Mouse (Mus musculus) CH12.LX (cell line): ENCODE data around the gene Ppp1r7.

Source experiments
- BHLHE40 ChIP-seq: IDR thresholded peaks from 2 replicates; pipeline ENCODE4 v1.6.1; 2011; ENCODE audit warnings: mild to moderate bottlenecking, low read depth, low read length, improper control_type of control experiment
- CTCF ChIP-seq, 2 experiments: IDR thresholded peaks in 1 of 2; conservative IDR thresholded peaks in 1 of 2; 2 replicates each; pipeline ENCODE4 v1.5.1; 2011 to 2012; ENCODE audit warnings: low read depth in 2 of 2, low read length in 2 of 2, improper control_type of control experiment in 1 of 2, inconsistent platforms in 1 of 2, mild to moderate bottlenecking in 1 of 2, moderate library complexity in 1 of 2
- E2F4 ChIP-seq: IDR thresholded peaks from 2 replicates; pipeline ENCODE4 v1.6.1; 2011; ENCODE audit warnings: low read depth, low read length, improper control_type of control experiment; ENCODE audit not compliant: insufficient replicate concordance
- EP300 ChIP-seq: IDR thresholded peaks from 2 replicates; pipeline ENCODE4 v1.6.1; 2011; ENCODE audit warnings: low read length, improper control_type of control experiment
- POLR2A ChIP-seq: IDR thresholded peaks from 2 replicates; pipeline ENCODE4 v1.6.1; 2011; ENCODE audit warnings: low read depth, mild to moderate bottlenecking, improper control_type of control experiment, low read length
- ZC3H11A ChIP-seq: IDR thresholded peaks from 2 replicates; pipeline ENCODE4 v1.6.1; 2012; ENCODE audit warnings: low read depth, mild to moderate bottlenecking, inconsistent platforms, low read length, improper control_type of control experiment

- no peak for TF ChIP-seq POLR2A
- TF ChIP-seq CTCF (conservative IDR thresholded peaks at IDR 0.05 in 1 of 2, IDR thresholded peaks at IDR 0.05 in 1 of 2; ENCODE audit: low read depth in 2 of 2, low read length in 2 of 2) = peak in 1 of 2 experiments; percentile 62; a peak in 2 of 4 replicates
- no peak for TF ChIP-seq EP300
- no peak for TF ChIP-seq BHLHE40
- no peak for TF ChIP-seq E2F4
- no peak for TF ChIP-seq ZC3H11A
Measured at GRCm38 (mm10) chr1:93379117-93379516, 36.5 kb downstream of the Ppp1r7 start.
